Mouse (Mus musculus) embryo, embryonic 11 days (tissue): ENCODE results near the gene Tcerg1l.
A peak's percentile ranks its signal among the peaks of the same experiment; 100 is the strongest.

Experiments
- DNase-seq: peaks from one replicate; pipeline ENCODE4 v3.0.0-alpha.2; 2015

Tcerg1l gene

GRCm38 (mm10) chr7:138397485-138398181, at the start of gene Tcerg1l:
Tcerg1l (minus strand) TSS chr7:138397730.
- DNase-seq: peak; percentile 74

GRCm38 (mm10) chr7:138442096-138442495, 44.6 kb upstream of the Tcerg1l start:
- DNase-seq: no peak

GRCm38 (mm10) chr7:138432541-138432940, 35.0 kb upstream of the Tcerg1l start:
- DNase-seq: no peak

GRCm38 (mm10) chr7:138431456-138431855, 33.9 kb upstream of the Tcerg1l start:
- no peak for DNase-seq

GRCm38 (mm10) chr7:138429916-138430315, 32.4 kb upstream of the Tcerg1l start:
- peak; percentile 72 for DNase-seq

- peak; percentile 29 for DNase-seq
These were observed 31.3 kb upstream of the Tcerg1l start for GRCm38 (mm10) chr7:138428826-138429225.

GRCm38 (mm10) chr7:138427441-138427840, 29.9 kb upstream of the Tcerg1l start:
- DNase-seq: peak; percentile 28

- DNase-seq: no peak
These were observed 16.0 kb upstream of the Tcerg1l start for GRCm38 (mm10) chr7:138413496-138413895.

GRCm38 (mm10) chr7:138401641-138402040, 4.1 kb upstream of the Tcerg1l start:
- no peak for DNase-seq

- DNase-seq: no peak
These were observed 3.2 kb upstream of the Tcerg1l start for GRCm38 (mm10) chr7:138400506-138401272.

- DNase-seq: peak; percentile 91
These were observed 758 bp upstream of the Tcerg1l start for GRCm38 (mm10) chr7:138398182-138398793.

- DNase-seq: peak; percentile 85
These were observed 556 bp downstream of the Tcerg1l start for GRCm38 (mm10) chr7:138396863-138397484.

GRCm38 (mm10) chr7:138396109-138396862, 1.2 kb downstream of the Tcerg1l start:
- DNase-seq: peak; percentile 15

GRCm38 (mm10) chr7:138389941-138390340, 7.6 kb downstream of the Tcerg1l start:
- DNase-seq: no peak

- DNase-seq: no peak
These were observed 8.5 kb downstream of the Tcerg1l start for GRCm38 (mm10) chr7:138389071-138389470.

- DNase-seq: no peak
These were observed 18.3 kb downstream of the Tcerg1l start for GRCm38 (mm10) chr7:138379221-138379620.

- no peak for DNase-seq
These were observed 19.0 kb downstream of the Tcerg1l start for GRCm38 (mm10) chr7:138378546-138378945.

- no peak for DNase-seq
These were observed 22.0 kb downstream of the Tcerg1l start for GRCm38 (mm10) chr7:138375573-138375972.

GRCm38 (mm10) chr7:138374376-138374775, 23.2 kb downstream of the Tcerg1l start:
- no peak for DNase-seq

- DNase-seq: no peak
These were observed 24.0 kb downstream of the Tcerg1l start for GRCm38 (mm10) chr7:138373530-138373929.

GRCm38 (mm10) chr7:138367570-138367969, 30.0 kb downstream of the Tcerg1l start:
- DNase-seq: no peak

- no peak for DNase-seq
These were observed 32.0 kb downstream of the Tcerg1l start for GRCm38 (mm10) chr7:138365519-138365918.

GRCm38 (mm10) chr7:138357475-138357874, 40.1 kb downstream of the Tcerg1l start:
- DNase-seq: no peak
